Mouse (Mus musculus) limb, embryonic 15.5 days (tissue): ENCODE results near the gene Ctdspl. TPM values are rescaled to one million over a fixed set of nuclear protein-coding genes. Genes with fewer than 3 reads are reported as not detected.

Source experiments
- ATAC-seq: fragments of 200-750 bp; cut with Nextera tagmentation; 2 replicates; pipeline ENCODE4 v1.8.0; 2017; ENCODE audit warnings: low read depth, moderate TSS enrichment; ENCODE audit not compliant: insufficient number of reproducible peaks, low FRiP score, low TSS enrichment
- H3K27ac ChIP-seq: fragments of 300-500 bp; sonication (generic); 2 replicates; pipeline ENCODE4 v1.5.1; 2015; ENCODE audit warnings: moderate library complexity, mild to moderate bottlenecking, inconsistent platforms
- H3K27me3 ChIP-seq: fragments of 300-500 bp; sonication (generic); 2 replicates; pipeline ENCODE4 v1.6.1; 2015; ENCODE audit warnings: inconsistent platforms
- H3K36me3 ChIP-seq: fragments of 300-500 bp; sonication (generic); 2 replicates; pipeline ENCODE4 v1.6.1; 2015; ENCODE audit warnings: inconsistent platforms
- H3K4me1 ChIP-seq: fragments of 300-500 bp; sonication (generic); 2 replicates; pipeline ENCODE4 v1.6.1; 2015; ENCODE audit warnings: inconsistent platforms
- H3K4me2 ChIP-seq: fragments of 300-500 bp; sonication (generic); 2 replicates; pipeline ENCODE4 v1.6.1; 2015; ENCODE audit warnings: mild to moderate bottlenecking, inconsistent platforms
- H3K4me3 ChIP-seq: fragments of 300-500 bp; sonication (generic); 2 replicates; pipeline ENCODE4 v1.5.1; 2015; ENCODE audit warnings: mild to moderate bottlenecking, inconsistent platforms
- H3K9ac ChIP-seq: fragments of 300-500 bp; sonication (generic); 2 replicates; pipeline ENCODE4 v1.6.1; 2015; ENCODE audit warnings: inconsistent platforms
- H3K9me3 ChIP-seq: fragments of 300-500 bp; sonication (generic); 2 replicates; pipeline ENCODE4 v1.6.1; 2016; ENCODE audit warnings: inconsistent platforms
- WGBS: fragments of 180-500 bp; shearing (Covaris S2); methylation state at CpG from one replicate; pipeline ENCODE4 v1.1.7; 2015; 5-methylcytosine and 5-hydroxymethylcytosine counted together
- polyA plus RNA-seq: library from polyadenylated mRNA; unstranded; fragments of >200 nt; fragmentation: Nextera tagmentation; extraction: Ambion mirVana; gene quantifications from 2 replicates; pipeline ENCODE4 v1.2.1, GENCODE M21; 2015

The Ctdspl gene
- polyA plus RNA-seq, 1 experiment from 2014 or later, result 19.2 TPM

- Histone ChIP-seq H3K4me2 (no peak overlapping the region), H3K27me3 (no peaks in the 10 kb centered on the region), H3K36me3 (peaks cover 14% of the 10 kb centered on the region), H3K9ac (no peak overlapping the region), H3K4me1 (peaks cover 54% of the 10 kb centered on the region), H3K9me3 (no peaks in the 10 kb centered on the region), H3K4me3 (no peak overlapping the region), H3K27ac (peak overlapping the region; percentile 71; the same call in 1 of the 2 replicates)
- 62% methylated on average over 5 of the region's 5 CpGs for WGBS
- ATAC-seq, result no peak
Observed at GRCm38 (mm10) chr9:118973566-118973965, 47.3 kb downstream of the Ctdspl start.

- Histone ChIP-seq H3K36me3 (peaks cover 14% of the 10 kb centered on the region), H3K4me1 (peaks cover 58% of the 10 kb centered on the region), H3K9me3 (no peaks in the 10 kb centered on the region), H3K4me3 (no peak overlapping the region), H3K27me3 (no peaks in the 10 kb centered on the region), H3K9ac (no peak overlapping the region), H3K27ac (peak overlapping the region; percentile 71), H3K4me2 (no peak overlapping the region)
- ATAC-seq, result no peak
- WGBS, result 19% methylated on average over 5 of the region's 5 CpGs
Observed at GRCm38 (mm10) chr9:118974148-118974547, 47.9 kb downstream of the Ctdspl start.

GRCm38 (mm10) chr9:118975211-118975671 is 49.0 kb downstream of the Ctdspl start:
- H3K27ac ChIP-seq, result peak overlapping the region; percentile 71
- no peak overlapping the region for H3K9ac ChIP-seq
- H3K4me1 ChIP-seq, result peaks cover 59% of the 10 kb centered on the region
- no peaks in the 10 kb centered on the region for H3K9me3 ChIP-seq
- H3K4me3 ChIP-seq, result no peak overlapping the region
- no peak overlapping the region for H3K4me2 ChIP-seq
- peaks cover 11% of the 10 kb centered on the region for H3K36me3 ChIP-seq
- WGBS, result 47% methylated on average over 11 of the region's 11 CpGs
- H3K27me3 ChIP-seq, result no peaks in the 10 kb centered on the region
- no peak for ATAC-seq

- WGBS, result 44% methylated on average over 9 of the region's 9 CpGs
- H3K27me3 ChIP-seq, result no peaks in the 10 kb centered on the region
- no peak for ATAC-seq
- peak overlapping the region; percentile 71; the same call in 1 of the 2 replicates for H3K27ac ChIP-seq
- H3K4me2 ChIP-seq, result no peak overlapping the region
- no peaks in the 10 kb centered on the region for H3K9me3 ChIP-seq
- H3K4me1 ChIP-seq, result peaks cover 64% of the 10 kb centered on the region
- no peak overlapping the region for H3K4me3 ChIP-seq
- H3K9ac ChIP-seq, result no peak overlapping the region
- peaks cover 5% of the 10 kb centered on the region; the same call in 1 of the 2 replicates for H3K36me3 ChIP-seq
Observed at GRCm38 (mm10) chr9:118975758-118976157, 49.5 kb downstream of the Ctdspl start.

GRCm38 (mm10) chr9:118976561-118976960 is 50.3 kb downstream of the Ctdspl start:
- 82% methylated on average over 7 of the region's 7 CpGs for WGBS
- Histone ChIP-seq H3K4me2 (no peak overlapping the region), H3K9me3 (no peaks in the 10 kb centered on the region), H3K9ac (no peak overlapping the region), H3K27ac (peak overlapping the region; percentile 33; the same call in 1 of the 2 replicates), H3K4me1 (peaks cover 71% of the 10 kb centered on the region), H3K36me3 (no peaks in the 10 kb centered on the region), H3K27me3 (no peaks in the 10 kb centered on the region), H3K4me3 (no peak overlapping the region)
- no peak for ATAC-seq

- Histone ChIP-seq H3K27me3 (no peaks in the 10 kb centered on the region), H3K9me3 (no peaks in the 10 kb centered on the region), H3K4me1 (peaks cover 80% of the 10 kb centered on the region), H3K4me2 (no peak overlapping the region), H3K36me3 (no peaks in the 10 kb centered on the region), H3K4me3 (no peak overlapping the region), H3K27ac (peak overlapping the region; percentile 57), H3K9ac (no peak overlapping the region)
- 89% methylated on average over 7 of the region's 7 CpGs for WGBS
- ATAC-seq, result no peak
Observed at GRCm38 (mm10) chr9:118977425-118977824, 51.2 kb downstream of the Ctdspl start.

GRCm38 (mm10) chr9:118980411-118980823 is 54.2 kb downstream of the Ctdspl start:
- ATAC-seq, result peak; percentile 49
- 7% methylated on average over 4 of the region's 4 CpGs for WGBS
- H3K4me1 ChIP-seq, result peaks cover 74% of the 10 kb centered on the region
- no peak overlapping the region for H3K9ac ChIP-seq
- H3K27me3 ChIP-seq, result no peaks in the 10 kb centered on the region
- no peaks in the 10 kb centered on the region for H3K9me3 ChIP-seq
- peak overlapping the region; percentile 81 for H3K27ac ChIP-seq
- no peak overlapping the region for H3K4me3 ChIP-seq
- H3K4me2 ChIP-seq, result no peak overlapping the region; the same call in 1 of the 2 replicates
- no peaks in the 10 kb centered on the region for H3K36me3 ChIP-seq

GRCm38 (mm10) chr9:118984650-118985432 is 58.6 kb downstream of the Ctdspl start:
- no peak overlapping the region for H3K4me3 ChIP-seq
- no peaks in the 10 kb centered on the region for H3K27me3 ChIP-seq
- ATAC-seq, result no peak
- H3K9ac ChIP-seq, result no peak overlapping the region
- H3K9me3 ChIP-seq, result no peaks in the 10 kb centered on the region
- H3K27ac ChIP-seq, result 0 out of 2 replicates have a peak overlapping the region, but pooled peaks have one; percentile 33
- H3K36me3 ChIP-seq, result no peaks in the 10 kb centered on the region
- 58% methylated on average over 15 of the region's 15 CpGs for WGBS
- H3K4me1 ChIP-seq, result peaks cover 55% of the 10 kb centered on the region
- no peak overlapping the region for H3K4me2 ChIP-seq

GRCm38 (mm10) chr9:118986286-118986685 is 60.0 kb downstream of the Ctdspl start:
- H3K36me3 ChIP-seq, result no peaks in the 10 kb centered on the region
- ATAC-seq, result no peak
- no peak overlapping the region for H3K27ac ChIP-seq
- no peak overlapping the region for H3K9ac ChIP-seq
- no peaks in the 10 kb centered on the region for H3K27me3 ChIP-seq
- H3K4me1 ChIP-seq, result peaks cover 50% of the 10 kb centered on the region
- H3K4me3 ChIP-seq, result no peak overlapping the region
- H3K4me2 ChIP-seq, result no peak overlapping the region
- no peaks in the 10 kb centered on the region for H3K9me3 ChIP-seq
- 60% methylated on average over 11 of the region's 11 CpGs for WGBS

GRCm38 (mm10) chr9:118988787-118989580 is 62.7 kb downstream of the Ctdspl start:
- 77% methylated on average over 11 of the region's 11 CpGs for WGBS

GRCm38 (mm10) chr9:118990490-118990889 is 64.2 kb downstream of the Ctdspl start:
- no peaks in the 10 kb centered on the region for H3K27me3 ChIP-seq
- H3K9ac ChIP-seq, result no peak overlapping the region
- no peak overlapping the region for H3K4me2 ChIP-seq
- no peaks in the 10 kb centered on the region for H3K9me3 ChIP-seq
- H3K36me3 ChIP-seq, result no peaks in the 10 kb centered on the region
- peaks cover 39% of the 10 kb centered on the region for H3K4me1 ChIP-seq
- no peak overlapping the region for H3K4me3 ChIP-seq
- ATAC-seq, result no peak
- H3K27ac ChIP-seq, result no peak overlapping the region; the same call in 1 of the 2 replicates
- 74% methylated on average over 7 of the region's 7 CpGs for WGBS

More at GRCm38 (mm10) chr9:118988787-118989580, 62.7 kb downstream of the Ctdspl start:
- Histone ChIP-seq H3K9ac (no peak overlapping the region), H3K36me3 (no peaks in the 10 kb centered on the region), H3K4me3 (no peak overlapping the region), H3K27me3 (no peaks in the 10 kb centered on the region), H3K27ac (no peak overlapping the region), H3K4me1 (peaks cover 38% of the 10 kb centered on the region), H3K4me2 (no peak overlapping the region), H3K9me3 (no peaks in the 10 kb centered on the region)
- no peak for ATAC-seq
